Mouse (Mus musculus) neural tube, embryonic 13.5 days (tissue): ENCODE data around the gene Olfr1362. TPM values are rescaled to one million over a fixed set of nuclear protein-coding genes. Genes with fewer than 3 reads are reported as not detected.

Source experiments
- ATAC-seq: fragments of 200-750 bp; cut with Nextera tagmentation; 2 replicates; pipeline ENCODE4 v1.8.0; 2017; ENCODE audit warnings: low read depth, mild to moderate bottlenecking, moderate TSS enrichment, moderate library complexity
- H3K27ac ChIP-seq: fragments of 300-500 bp; sonication (generic); replicated peaks from 2 replicates; pipeline ENCODE4 v1.5.1; 2015; ENCODE audit warnings: moderate library complexity, mild to moderate bottlenecking, inconsistent platforms
- H3K27me3 ChIP-seq: fragments of 300-500 bp; sonication (generic); 2 replicates; pipeline ENCODE4 v1.6.1; 2015; ENCODE audit warnings: mild to moderate bottlenecking, inconsistent platforms
- H3K36me3 ChIP-seq: fragments of 300-500 bp; sonication (generic); 2 replicates; pipeline ENCODE4 v1.6.1; 2015; ENCODE audit warnings: mild to moderate bottlenecking, inconsistent platforms
- H3K4me1 ChIP-seq: fragments of 300-500 bp; sonication (generic); replicated peaks from 2 replicates; pipeline ENCODE4 v1.6.1; 2015; ENCODE audit warnings: inconsistent platforms
- H3K4me2 ChIP-seq: fragments of 300-500 bp; sonication (generic); 2 replicates; pipeline ENCODE4 v1.6.1; 2015; ENCODE audit warnings: inconsistent platforms, mild to moderate bottlenecking, moderate library complexity
- H3K4me3 ChIP-seq: fragments of 300-500 bp; sonication (generic); 2 replicates; pipeline ENCODE4 v1.5.1; 2015; ENCODE audit warnings: mild to moderate bottlenecking, inconsistent platforms
- H3K9ac ChIP-seq: fragments of 300-500 bp; sonication (generic); 2 replicates; pipeline ENCODE4 v1.6.1; 2015; ENCODE audit warnings: moderate library complexity, mild to moderate bottlenecking, inconsistent platforms
- H3K9me3 ChIP-seq: fragments of 300-500 bp; sonication (generic); 2 replicates; pipeline ENCODE4 v1.6.1; 2016; ENCODE audit warnings: inconsistent platforms
- WGBS: fragments of 180-500 bp; shearing (Covaris S2); methylation state at CpG from one replicate; pipeline ENCODE4 v1.1.7; 2015; 5-methylcytosine and 5-hydroxymethylcytosine counted together
- polyA plus RNA-seq: library from polyadenylated mRNA; unstranded; fragments of >200 nt; fragmentation: Nextera tagmentation; extraction: Ambion mirVana; gene quantifications from 2 replicates; pipeline ENCODE4 v1.2.1, GENCODE M21; 2015

The Olfr1362 gene
- polyA plus RNA-seq, result not detected in 2 replicates

DNA sequence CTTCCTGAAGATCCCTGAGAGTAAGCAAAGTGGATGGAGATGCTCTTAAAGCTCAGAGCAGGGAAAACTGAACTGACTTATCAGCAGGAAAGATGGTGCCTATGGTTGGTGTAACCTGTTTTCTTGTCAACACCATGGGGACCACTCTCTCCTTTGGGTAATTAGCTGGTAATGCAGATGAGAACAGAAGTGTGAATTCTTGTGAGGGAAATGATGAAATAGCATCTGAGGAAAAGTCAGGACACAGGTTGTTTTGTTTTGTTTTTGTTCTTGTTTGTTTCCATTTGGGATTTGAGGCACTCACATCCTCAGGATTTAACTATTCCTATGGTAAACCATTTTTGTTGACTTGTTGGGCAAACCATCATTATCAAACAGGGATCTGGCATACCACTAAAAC lies at the start of gene Olfr1362:
Gene Olfr1362 (minus strand): TSS at position 101 of the 400 bp plus-strand sequence.
- H3K36me3 ChIP-seq, result no peaks in the 10 kb centered on the region
- H3K4me1 ChIP-seq, result no peaks in the 10 kb centered on the region
- H3K4me3 ChIP-seq, result no peak within 1 kb of the TSS

DNA sequence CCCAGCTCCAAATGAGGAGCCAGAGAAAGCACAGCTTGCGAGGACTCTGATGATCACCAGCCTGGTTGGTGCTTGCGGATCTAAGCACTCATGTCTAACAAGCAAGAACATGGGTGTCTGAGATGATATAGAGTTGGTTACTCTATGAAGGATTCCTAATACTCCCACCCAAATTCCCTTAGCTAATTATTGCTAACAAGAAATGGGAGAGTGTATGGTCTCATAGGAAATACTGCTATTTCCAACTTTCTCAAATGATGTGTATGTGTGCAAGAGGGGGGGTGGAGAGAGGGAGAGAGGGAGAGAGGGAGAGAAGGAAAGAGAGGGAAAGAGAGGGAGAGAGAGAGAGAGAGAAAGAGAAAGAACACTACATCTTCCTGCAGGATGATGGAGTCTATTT lies 49.5 kb upstream of the Olfr1362 start, which contains the start of gene Olfr1361:
Gene Olfr1361 (minus strand): TSS at position 101 of the 400 bp plus-strand sequence.
- no peaks in the 10 kb centered on the region for H3K27me3 ChIP-seq
- WGBS, result 71% methylated on average over 2 of the region's 2 CpGs
- H3K9me3 ChIP-seq, result no peaks in the 10 kb centered on the region
- H3K36me3 ChIP-seq, result no peaks in the 10 kb centered on the region
- no peak within 1 kb of the TSS for H3K9ac ChIP-seq
- no peak within 1 kb of the TSS for H3K4me2 ChIP-seq
- ATAC-seq, result no peak
- no peak within 1 kb of the TSS for H3K4me3 ChIP-seq
- H3K27ac ChIP-seq, result no peak within 1 kb of the TSS
- no peaks in the 10 kb centered on the region for H3K4me1 ChIP-seq

More for the DNA sequence above, at the start of gene Olfr1362:
- H3K9me3 ChIP-seq, result no peaks in the 10 kb centered on the region
- no peak for ATAC-seq
- H3K27me3 ChIP-seq, result no peaks in the 10 kb centered on the region
- no peak within 1 kb of the TSS for H3K4me2 ChIP-seq
- H3K9ac ChIP-seq, result no peak within 1 kb of the TSS
- no peak within 1 kb of the TSS for H3K27ac ChIP-seq

DNA sequence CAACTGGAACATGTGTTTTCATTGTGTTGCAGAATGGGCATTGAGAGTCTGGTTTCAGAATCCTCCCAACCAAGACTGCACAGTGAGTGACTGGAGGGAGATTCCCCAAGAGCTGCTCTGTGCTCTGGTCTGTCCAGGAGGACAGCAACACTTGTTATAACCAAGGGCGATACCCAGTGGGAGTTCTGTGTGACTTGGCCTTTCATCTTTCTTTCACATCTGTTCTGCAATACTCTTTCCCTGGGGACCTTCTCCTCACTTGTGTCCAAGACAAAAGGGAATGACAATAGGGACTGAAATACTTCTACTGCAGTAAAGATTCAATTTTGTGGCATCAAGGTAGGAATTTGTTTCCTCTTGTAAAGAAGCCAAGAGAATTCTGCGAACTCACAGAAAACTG lies 28.6 kb upstream of the Olfr1362 start, which contains the start of gene Olfr11:
Gene Olfr11 (minus strand): TSS at position 101 of the 400 bp plus-strand sequence.
- Histone ChIP-seq H3K4me2 (no peak within 1 kb of the TSS), H3K4me1 (no peaks in the 10 kb centered on the region), H3K27ac (no peak within 1 kb of the TSS), H3K9ac (no peak within 1 kb of the TSS), H3K36me3 (no peaks in the 10 kb centered on the region), H3K27me3 (no peaks in the 10 kb centered on the region), H3K9me3 (no peaks in the 10 kb centered on the region), H3K4me3 (no peak within 1 kb of the TSS)
- WGBS, result 79% methylated on average over 2 of the region's 2 CpGs
- ATAC-seq, result no peak

DNA sequence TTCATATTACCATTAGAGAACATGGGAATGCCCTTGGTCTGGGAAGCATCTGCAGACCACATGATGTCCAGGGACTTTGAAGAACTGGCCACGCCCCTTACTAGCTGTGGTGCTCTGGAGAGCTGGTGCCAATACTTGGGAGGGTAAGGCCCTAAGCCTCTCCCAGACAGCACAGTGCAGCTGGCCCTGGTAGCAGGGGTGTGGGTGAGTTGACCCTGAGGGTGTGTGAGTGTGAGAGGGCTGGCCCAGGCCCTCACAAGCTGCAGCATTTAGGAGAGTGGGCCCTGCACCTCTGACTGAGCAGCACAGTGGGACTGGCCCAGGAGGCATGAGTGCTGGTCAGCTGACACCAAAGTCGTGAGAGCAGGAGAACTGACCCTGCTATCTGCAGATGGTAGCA lies 22.2 kb downstream of the Olfr1362 start:
- Histone ChIP-seq H3K36me3 (no peaks in the 10 kb centered on the region), H3K9me3 (0 out of 2 replicates have a peak, but pooled peaks cover 6% of the 10 kb centered on the region), H3K27ac (no peak overlapping the region), H3K4me2 (no peak overlapping the region), H3K27me3 (no peaks in the 10 kb centered on the region), H3K4me3 (no peak overlapping the region), H3K9ac (no peak overlapping the region), H3K4me1 (no peaks in the 10 kb centered on the region)
- no peak for ATAC-seq
- WGBS, result 58% methylated on average over 2 of the region's 2 CpGs

DNA sequence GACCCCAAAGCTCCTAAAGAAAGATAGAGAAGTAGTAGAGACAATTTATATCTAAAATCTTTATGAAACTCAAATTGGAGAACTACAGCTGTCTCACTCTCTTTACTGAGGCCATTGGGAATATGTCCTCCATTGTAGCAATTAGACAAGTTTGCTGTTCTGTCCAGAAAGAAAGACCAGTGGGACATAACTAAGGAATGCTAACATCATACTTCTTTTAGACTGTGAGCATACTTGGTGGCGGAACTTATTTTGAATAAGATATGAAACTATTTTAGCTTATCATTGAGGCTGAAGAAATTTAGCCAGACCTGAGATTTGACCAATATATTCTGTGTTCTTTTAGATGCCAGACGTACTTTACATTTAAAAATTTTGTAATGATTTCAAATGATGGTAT lies 32.2 kb downstream of the Olfr1362 start, which contains the start of gene Olfr1364:
Gene Olfr1364 (minus strand): TSS at position 101 of the 400 bp plus-strand sequence.
- 91% methylated on average over 2 of the region's 2 CpGs for WGBS
- Histone ChIP-seq H3K27ac (no peak within 1 kb of the TSS), H3K36me3 (no peaks in the 10 kb centered on the region), H3K4me3 (no peak within 1 kb of the TSS), H3K9me3 (no peaks in the 10 kb centered on the region), H3K4me1 (no peaks in the 10 kb centered on the region), H3K4me2 (no peak within 1 kb of the TSS), H3K9ac (no peak within 1 kb of the TSS), H3K27me3 (no peaks in the 10 kb centered on the region)
- no peak for ATAC-seq

Other genes starting within 250 kb of the Olfr1362 start
- gene Zkscan3, start 211.3 kb downstream of the Olfr1362 start, polyA plus RNA-seq, result 72.1 and 84.0 TPM in 2 replicates
- gene Pgbd1, start 173.0 kb downstream of the Olfr1362 start, polyA plus RNA-seq, result 3.4 and 3.9 TPM in 2 replicates
- 23.5 and 27.9 TPM in 2 replicates for gene Zscan26, start 160.3 kb downstream of the Olfr1362 start, polyA plus RNA-seq
- 3.2 and 3.9 TPM in 2 replicates for gene Nkapl, start 145.5 kb downstream of the Olfr1362 start, polyA plus RNA-seq
- 8.9 and 9.0 TPM in 2 replicates for gene Zkscan4, start 135.1 kb downstream of the Olfr1362 start, polyA plus RNA-seq
- not detected in 2 replicates for gene Gm10065, start 134.6 kb downstream of the Olfr1362 start, polyA plus RNA-seq
- 0.71 and 0.96 TPM in 2 replicates for gene AK157302, start 118.8 kb downstream of the Olfr1362 start, polyA plus RNA-seq
- gene Gm11273, start 112.6 kb downstream of the Olfr1362 start, polyA plus RNA-seq, result 9.0 and 17.5 TPM in 2 replicates
- gene Zkscan8, start 82.9 kb downstream of the Olfr1362 start, polyA plus RNA-seq, result 5.2 and 5.6 TPM in 2 replicates
- gene Olfr1366, start 71.2 kb downstream of the Olfr1362 start, polyA plus RNA-seq, result 0.13 and 0.32 TPM in 2 replicates
- not detected in 2 replicates for gene Olfr1535, start 54.1 kb downstream of the Olfr1362 start, polyA plus RNA-seq
- gene Olfr1364, start 32.3 kb downstream of the Olfr1362 start, polyA plus RNA-seq, result not detected in 2 replicates
- 0.07 TPM in 1 of 2 replicates, not detected in the other for gene Olfr11, start 28.5 kb upstream of the Olfr1362 start, polyA plus RNA-seq
- gene Olfr1361, start 49.4 kb upstream of the Olfr1362 start, polyA plus RNA-seq, result not detected in 2 replicates
- not detected in 2 replicates for gene Olfr1360, start 63.4 kb upstream of the Olfr1362 start, polyA plus RNA-seq
- not detected in 2 replicates for gene Olfr1359, start 84.1 kb upstream of the Olfr1362 start, polyA plus RNA-seq
- 1.4 and 1.5 TPM in 2 replicates for gene Hist1h2bl, start 102.1 kb upstream of the Olfr1362 start, polyA plus RNA-seq
- 5.9 TPM in 1 of 2 replicates, not detected in the other for gene Hist1h2ai, start 102.4 kb upstream of the Olfr1362 start, polyA plus RNA-seq
- 2.7 and 3.3 TPM in 2 replicates for gene Hist1h3h, start 103.6 kb upstream of the Olfr1362 start, polyA plus RNA-seq
- 1.2 and 1.4 TPM in 2 replicates for gene Hist1h2bm, start 108.0 kb upstream of the Olfr1362 start, polyA plus RNA-seq
- 1.0 and 1.7 TPM in 2 replicates for gene Hist1h4j, start 121.0 kb upstream of the Olfr1362 start, polyA plus RNA-seq
- 0.84 and 3.9 TPM in 2 replicates for gene Hist1h4k, start 136.5 kb upstream of the Olfr1362 start, polyA plus RNA-seq
- 6.0 and 7.6 TPM in 2 replicates for gene Hist1h2ak, start 139.8 kb upstream of the Olfr1362 start, polyA plus RNA-seq
- 0.73 and 1.1 TPM in 2 replicates for gene Hist1h2bn, start 140.1 kb upstream of the Olfr1362 start, polyA plus RNA-seq
- gene Hist1h1b, start 166.6 kb upstream of the Olfr1362 start, polyA plus RNA-seq, result 3.2 and 5.8 TPM in 2 replicates
- 32.1 and 33.9 TPM in 2 replicates for gene Hist1h3i, start 169.3 kb upstream of the Olfr1362 start, polyA plus RNA-seq
- not detected in 2 replicates for gene Hist1h2an, start 173.2 kb upstream of the Olfr1362 start, polyA plus RNA-seq
- 0.52 and 1.4 TPM in 2 replicates for gene Hist1h2bp, start 173.4 kb upstream of the Olfr1362 start, polyA plus RNA-seq
- 4.3 and 4.4 TPM in 2 replicates for gene Hist1h2bq, start 196.2 kb upstream of the Olfr1362 start, polyA plus RNA-seq
- gene Hist1h2ao, start 196.4 kb upstream of the Olfr1362 start, polyA plus RNA-seq, result not detected in 2 replicates
- not detected in 2 replicates for gene Hist1h4m, start 197.7 kb upstream of the Olfr1362 start, polyA plus RNA-seq
- 7.0 and 7.5 TPM in 2 replicates for gene Hist1h4n, start 218.2 kb upstream of the Olfr1362 start, polyA plus RNA-seq
- gene Hist1h2ap, start 219.5 kb upstream of the Olfr1362 start, polyA plus RNA-seq, result 641 and 649 TPM in 2 replicates
- gene Hist1h2br, start 219.7 kb upstream of the Olfr1362 start, polyA plus RNA-seq, result 3.9 and 5.2 TPM in 2 replicates